Mouse (Mus musculus) adrenal gland, adult (tissue): ENCODE data around the gene Fxn.
A peak's percentile ranks its signal among the peaks of the same experiment; 100 is the strongest.

Source experiments
- DNase-seq, 2 experiments: peaks; one replicate each; pipeline ENCODE4 v3.0.0; 2022 to 2023; ENCODE audit warnings: low spot score in 1 of 2; ENCODE audit not compliant: inconsistent age in 2 of 2

The Fxn gene

GRCm38 (mm10) chr19:24280601-24281228, at the start of gene Fxn:
Gene Fxn, minus strand, starts transcription at chr19:24280605.
- no peak for DNase-seq

DNA sequence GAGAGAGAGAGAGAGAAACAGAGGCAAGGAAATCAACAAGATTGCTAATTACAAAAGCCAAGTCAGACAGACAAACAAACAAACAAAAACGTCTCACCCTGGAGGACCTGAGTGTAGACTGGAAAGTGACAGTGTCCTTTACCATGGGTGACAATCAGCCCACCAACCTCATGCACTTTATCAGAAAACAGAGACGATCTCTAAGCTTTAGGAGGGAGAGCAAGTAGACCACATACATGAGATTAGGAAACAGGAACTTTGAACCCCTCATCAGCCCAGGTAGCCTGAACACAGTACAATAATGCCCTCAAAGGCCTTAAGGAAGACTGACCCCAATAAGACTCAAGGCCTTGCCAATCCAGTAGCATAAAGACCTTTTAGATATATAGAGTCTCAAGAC, 47.5 kb upstream of the Fxn start:
- DNase-seq = no peak

DNA sequence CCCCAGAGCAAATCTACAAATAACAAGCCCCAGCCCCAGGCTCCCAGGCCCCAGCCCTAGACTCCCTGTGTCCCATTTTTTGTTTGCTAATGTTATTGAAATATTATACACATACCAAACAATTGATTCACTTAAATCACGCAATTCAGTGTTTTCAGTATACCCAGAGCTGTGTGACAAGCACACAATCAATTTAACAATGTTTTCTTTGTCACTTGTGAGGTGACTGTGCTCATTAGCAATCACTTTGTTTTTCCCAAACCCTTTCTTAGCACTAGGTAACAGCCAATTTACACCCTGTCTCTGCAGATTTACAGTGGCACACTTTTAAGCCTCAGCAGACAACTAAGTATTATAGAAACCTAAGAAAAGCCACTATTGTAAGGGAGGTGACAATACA, 46.6 kb upstream of the Fxn start:
- no peak for DNase-seq

DNA sequence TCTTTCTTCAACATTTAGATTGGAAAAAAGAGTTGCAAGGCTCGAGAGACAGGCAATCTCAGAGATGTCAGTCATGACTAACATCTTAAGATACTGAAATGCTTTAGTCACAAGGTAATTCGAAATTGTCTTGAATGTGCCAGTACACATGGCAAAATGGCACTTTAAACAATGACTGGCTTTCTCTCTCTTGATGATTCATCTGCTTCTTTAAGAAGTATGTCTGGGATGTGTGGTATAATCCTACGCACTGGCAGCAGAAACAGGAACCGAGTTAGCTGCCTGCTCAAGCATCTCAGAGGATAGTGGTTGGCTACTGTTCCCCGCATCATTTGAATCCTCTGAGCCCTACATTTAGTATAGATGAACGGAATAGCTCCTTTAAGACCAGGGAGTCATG, 45.3 kb upstream of the Fxn start:
- no peak for DNase-seq

DNA sequence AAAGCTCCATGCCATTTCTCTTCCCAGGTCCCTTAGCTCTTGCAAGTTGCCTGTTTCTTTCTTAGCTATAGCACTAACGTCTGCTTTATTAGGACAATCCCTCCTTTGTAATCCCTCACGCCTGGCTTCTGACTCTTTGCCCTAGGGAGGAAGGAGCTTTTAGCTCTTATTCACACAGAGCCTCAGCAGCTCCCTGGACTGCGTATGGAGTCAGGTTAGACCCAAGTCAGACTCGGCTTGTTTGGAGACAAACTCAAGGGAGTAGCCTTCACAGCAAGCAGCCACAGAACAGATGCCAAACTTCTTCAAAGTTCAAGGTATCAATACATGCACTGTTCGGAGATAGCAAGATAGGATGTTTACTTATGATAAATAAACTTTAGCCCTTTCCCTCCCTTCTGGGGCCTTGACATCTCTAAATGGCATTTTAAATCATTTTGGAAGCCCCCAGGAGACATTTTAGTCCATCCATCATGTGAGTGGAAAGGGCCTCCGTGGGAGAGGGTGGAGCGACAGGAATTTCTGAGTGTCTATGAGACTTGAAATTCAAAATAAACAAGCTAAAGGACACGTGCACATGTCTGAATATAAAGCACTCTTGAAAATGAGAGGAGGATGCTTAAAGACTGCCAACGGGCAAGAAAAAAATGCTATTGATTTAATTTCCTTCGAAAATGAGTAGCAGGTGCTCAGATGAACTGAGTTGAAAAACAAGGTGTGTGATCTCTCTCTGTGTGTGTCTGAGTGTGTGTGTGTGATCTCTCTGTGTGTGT, 43.6 kb upstream of the Fxn start:
- DNase-seq = peak; percentile 61 to 91

- no peak for DNase-seq
Observed at GRCm38 (mm10) chr19:24321900-24322311, 41.5 kb upstream of the Fxn start.

DNA sequence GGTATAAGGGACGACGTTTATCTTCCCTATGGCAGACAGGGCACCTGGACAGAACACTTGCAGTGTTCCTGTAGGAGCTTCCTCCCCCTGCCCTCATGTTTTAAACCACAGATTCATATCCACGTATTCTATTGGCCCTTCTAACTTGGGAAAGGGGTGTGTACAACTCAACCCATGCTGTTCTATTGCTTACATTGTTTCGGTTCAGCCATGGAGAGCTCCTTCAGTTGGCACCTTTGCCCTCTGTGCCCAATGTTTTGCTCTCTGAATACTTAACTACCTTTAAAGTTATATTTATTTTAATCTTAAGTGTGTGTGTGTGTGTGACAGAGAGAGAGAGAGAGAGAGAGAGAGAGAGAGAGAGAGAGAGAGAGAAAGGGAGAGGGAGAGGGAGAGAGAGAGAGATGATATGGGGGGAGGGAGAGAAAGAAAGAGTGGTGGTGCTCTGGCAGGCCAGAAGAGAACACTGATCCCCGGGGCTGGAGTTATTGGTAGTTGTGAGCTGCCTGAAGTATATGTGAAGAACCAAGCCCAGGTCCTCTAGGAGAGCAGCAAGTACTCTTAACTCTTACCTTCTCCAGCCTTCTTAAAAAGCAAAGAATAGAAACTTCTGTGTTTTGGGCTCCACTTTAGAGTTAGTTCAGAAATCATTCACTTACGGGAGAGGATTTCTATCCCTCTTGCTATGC, 41.0 kb upstream of the Fxn start:
- no peak for DNase-seq

DNA sequence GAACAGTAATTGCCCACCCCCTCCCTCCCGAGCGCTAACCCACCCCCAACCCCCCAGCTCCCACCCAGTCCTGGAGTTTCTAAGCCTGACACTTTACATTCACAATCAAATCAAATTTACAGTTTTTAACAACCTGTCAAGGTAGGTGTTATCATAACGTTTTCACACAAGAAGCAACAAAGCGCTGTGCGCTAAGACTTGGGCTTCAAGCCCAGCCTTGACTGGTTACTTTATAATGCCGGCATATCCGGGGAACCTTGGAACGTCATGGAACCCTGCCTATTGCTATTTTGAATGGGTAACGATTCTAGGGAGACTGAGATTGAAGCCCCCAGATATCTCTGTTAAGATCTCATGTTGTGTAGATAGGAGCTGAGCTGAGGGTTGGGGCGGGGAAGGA, 37.8 kb upstream of the Fxn start:
- DNase-seq = no peak

DNA sequence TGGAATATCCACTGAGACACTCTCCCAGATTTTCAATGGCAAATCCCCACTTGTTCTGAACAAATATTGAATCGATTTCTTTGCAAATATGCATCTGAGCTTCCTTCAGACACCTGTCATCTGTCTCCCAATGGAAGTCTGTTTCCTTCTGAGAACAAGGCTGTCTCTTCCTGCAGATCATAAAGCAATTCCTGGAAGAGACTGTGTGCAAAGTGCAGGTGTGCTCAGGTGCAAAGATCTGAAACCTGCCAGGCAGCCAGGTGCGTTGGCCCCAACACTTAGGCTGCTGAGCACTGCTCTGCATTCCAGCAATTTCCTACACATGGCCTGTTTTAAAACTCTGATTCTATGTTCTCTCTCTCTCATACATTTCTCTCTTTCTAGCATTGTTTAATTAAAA, 37.3 kb upstream of the Fxn start:
- no peak for DNase-seq

DNA sequence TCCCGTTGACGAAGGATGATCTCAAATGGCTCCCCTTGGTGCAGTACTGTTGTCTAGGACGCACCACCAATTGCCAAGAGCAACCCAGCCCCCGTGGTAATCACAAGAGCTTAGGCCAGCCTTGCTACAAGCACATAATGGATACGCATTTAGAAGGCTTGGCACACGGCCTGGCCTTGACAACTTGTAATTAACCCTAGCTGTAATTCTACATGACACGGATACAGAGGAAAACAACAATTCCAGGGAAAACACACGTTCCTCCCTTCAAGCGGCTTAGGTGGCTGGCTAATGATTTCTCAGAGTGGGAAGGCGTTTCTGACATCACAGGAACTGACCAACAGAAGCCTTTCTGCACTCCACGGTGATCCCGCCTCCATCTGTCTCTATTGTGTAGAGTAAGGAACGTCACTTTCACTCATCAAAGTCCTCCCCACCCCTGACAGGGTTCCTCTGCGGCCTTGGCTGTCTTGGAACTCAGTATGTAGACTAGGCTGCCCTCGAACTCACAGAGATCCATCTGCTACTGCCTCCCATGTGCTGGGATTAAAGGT, 36.7 kb upstream of the Fxn start:
- DNase-seq = peak in 1 of 2 experiments; percentile 53

DNA sequence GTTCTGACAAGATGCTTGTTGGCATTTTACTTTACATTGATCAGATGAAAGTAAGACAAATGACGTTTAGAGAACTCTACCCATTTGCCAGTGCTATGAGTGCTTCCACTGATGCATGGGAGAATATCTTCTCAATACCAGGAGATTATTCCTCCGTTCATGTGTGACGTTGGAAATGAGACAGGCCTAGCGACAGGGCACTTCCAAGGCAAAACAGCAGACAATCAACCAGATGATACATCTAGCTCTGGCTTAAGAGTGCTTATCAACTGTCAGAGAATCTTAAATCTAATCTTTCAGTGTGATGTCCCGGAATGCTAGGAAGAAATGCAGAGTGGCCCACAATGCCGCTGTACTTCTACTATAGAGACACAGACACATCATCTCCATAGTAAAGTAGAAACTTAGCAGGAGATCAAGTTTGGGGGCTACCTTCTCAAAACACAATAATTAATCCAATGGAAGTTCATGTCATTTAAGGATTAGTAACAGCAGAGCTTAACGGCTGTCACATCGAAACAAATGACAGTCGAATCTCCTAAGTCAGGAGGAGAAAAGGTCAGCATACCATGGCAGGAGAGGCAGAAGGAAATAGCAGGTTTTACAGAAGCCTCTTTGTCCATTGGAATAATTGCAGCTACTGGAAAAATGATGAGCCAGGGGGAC, 35.8 kb upstream of the Fxn start:
- peak in 1 of 2 experiments; percentile 43 for DNase-seq

DNA sequence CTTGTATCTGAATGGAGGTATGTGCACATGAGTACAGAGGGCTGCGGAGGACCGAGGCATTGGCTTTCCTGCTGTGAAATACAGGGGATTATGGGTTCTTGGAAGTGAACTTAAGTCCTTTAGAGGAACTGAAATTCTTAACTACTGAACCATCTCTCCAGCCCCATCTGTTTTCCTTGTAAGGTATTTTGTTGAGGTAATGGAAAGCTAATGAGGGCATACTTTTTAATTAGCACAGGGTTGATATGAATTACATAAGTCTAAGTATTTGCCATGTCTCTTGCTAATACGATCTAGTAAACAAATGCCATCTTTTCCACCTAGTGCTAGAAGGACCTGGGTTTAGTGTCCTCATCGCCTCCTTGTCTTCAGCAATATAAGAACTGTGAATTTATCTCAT, 34.8 kb upstream of the Fxn start:
- no peak for DNase-seq

- no peak for DNase-seq
Observed at GRCm38 (mm10) chr19:24314676-24315075, 34.3 kb upstream of the Fxn start.

DNA sequence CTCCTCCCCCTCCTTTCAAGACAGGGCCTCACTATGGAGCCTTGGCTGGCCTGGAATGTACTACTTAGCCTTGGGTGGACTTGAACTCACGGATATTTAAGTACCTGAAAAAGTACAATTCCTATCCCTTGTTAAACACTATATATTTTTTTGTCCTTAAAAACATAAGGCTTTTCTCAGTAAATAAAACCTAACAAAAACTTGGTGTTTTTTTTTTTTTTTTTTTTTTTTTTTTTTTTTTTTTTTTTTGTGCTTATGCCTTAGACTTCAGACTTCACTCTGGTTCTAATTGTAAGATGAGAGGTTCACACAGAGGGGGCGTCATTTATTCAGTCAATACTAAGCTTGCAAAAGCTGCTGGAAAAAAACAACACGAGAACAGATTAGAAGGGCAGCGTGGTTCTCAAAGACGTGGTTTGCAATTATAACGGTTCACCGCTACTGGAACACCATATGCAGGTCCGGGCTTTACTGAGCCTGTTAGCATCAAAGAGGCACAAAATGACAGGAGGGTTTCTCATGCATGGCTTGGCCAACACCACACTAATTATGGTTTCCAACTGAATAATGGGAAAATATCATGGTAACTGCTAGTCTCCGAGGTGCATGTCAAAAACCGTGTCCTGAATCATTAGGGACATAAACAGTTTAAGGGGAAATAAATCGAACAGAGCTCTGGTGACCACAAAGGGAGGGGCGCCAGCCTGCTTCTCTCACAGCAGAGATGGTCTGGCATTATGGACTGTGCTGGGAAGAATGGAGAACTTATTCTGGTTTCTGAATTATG, 32.3 kb upstream of the Fxn start:
- no peak for DNase-seq

GRCm38 (mm10) chr19:24312046-24312445, 31.6 kb upstream of the Fxn start:
- DNase-seq = no peak

- peak; percentile 66 to 85 for DNase-seq
Observed at GRCm38 (mm10) chr19:24308305-24308705, 27.9 kb upstream of the Fxn start.

- peak; percentile 29 to 77 for DNase-seq
Observed at GRCm38 (mm10) chr19:24307271-24308221, 27.1 kb upstream of the Fxn start.

GRCm38 (mm10) chr19:24306351-24306750, 25.9 kb upstream of the Fxn start:
- no peak for DNase-seq

- no peak for DNase-seq
Observed at GRCm38 (mm10) chr19:24302198-24302597, 21.8 kb upstream of the Fxn start.
